Mouse (Mus musculus): ENCODE measurements at regions not wholly inside any gene's neighbourhood (a gene's known extent, or its start where the extent isn't known, plus 50 kb on each side); places are given as distances from the start of the nearest gene placed in this dataset.

- ATAC-seq (ENCODE audit: low FRiP score): no peak
- 78% methylated on average over 2 of the region's 2 CpGs for WGBS
- H3K9ac ChIP-seq (replicated peaks): no peak overlapping the region
- H3K27ac ChIP-seq (replicated peaks): no peak overlapping the region
- H3K4me1 ChIP-seq: no peaks in the 10 kb centered on the region
- no peaks in the 10 kb centered on the region for H3K27me3 ChIP-seq (replicated peaks)
- no peak overlapping the region for H3K4me2 ChIP-seq
- H3K9me3 ChIP-seq (replicated peaks): no peaks in the 10 kb centered on the region
- no peak overlapping the region for H3K4me3 ChIP-seq (replicated peaks)
- H3K36me3 ChIP-seq: no peaks in the 10 kb centered on the region
Observed at GRCm38 (mm10) chr3:23610054-23610453, 1533.6 kb downstream of the Tbl1xr1 start.

- Histone ChIP-seq H3K9me3 (replicated peaks) (no peaks in the 10 kb centered on the region), H3K9ac (replicated peaks) (no peak overlapping the region), H3K4me3 (replicated peaks) (no peak overlapping the region), H3K4me2 (no peak overlapping the region), H3K36me3 (no peaks in the 10 kb centered on the region), H3K4me1 (no peaks in the 10 kb centered on the region), H3K27ac (replicated peaks) (no peak overlapping the region), H3K27me3 (replicated peaks) (no peaks in the 10 kb centered on the region)
- 92% methylated on average over 2 of the region's 2 CpGs for WGBS
- ATAC-seq (ENCODE audit: low FRiP score): no peak
Observed at GRCm38 (mm10) chr3:23658585-23659252, 1485.3 kb downstream of the Naaladl2 start.

GRCm38 (mm10) chr3:23706748-23707147 lies 1437.3 kb downstream of the Naaladl2 start:
- Histone ChIP-seq H3K4me1 (no peaks in the 10 kb centered on the region), H3K4me2 (no peak overlapping the region), H3K4me3 (replicated peaks) (no peak overlapping the region), H3K27me3 (replicated peaks) (no peaks in the 10 kb centered on the region), H3K36me3 (no peaks in the 10 kb centered on the region), H3K27ac (replicated peaks) (no peak overlapping the region), H3K9ac (replicated peaks) (no peak overlapping the region), H3K9me3 (replicated peaks) (no peaks in the 10 kb centered on the region)
- no peak for ATAC-seq (ENCODE audit: low FRiP score)
